Mouse (Mus musculus): Measurements from ENCODE around the gene Krtap1-3. TPM values are rescaled to one million over a fixed set of nuclear protein-coding genes. Genes with fewer than 3 reads are reported as not detected.

The Krtap1-3 gene
- polyA plus RNA-seq (2012; rRNA removed), result not detected in 2 replicates

- Histone ChIP-seq H3K4me1 (ENCODE audit: control insufficient read depth, insufficient read depth, low read length) (no peaks in the 10 kb centered on the region), H3K27me3 (replicated peaks; ENCODE audit: control insufficient read depth, insufficient read depth, low read length) (no peaks in the 10 kb centered on the region), H3K4me3 (ENCODE audit: insufficient read depth, low read depth, low read length) (no peak within 1 kb of the TSS), H3K27ac (ENCODE audit: insufficient read depth, low read depth, low read length) (no peak within 1 kb of the TSS), H3K36me3 (ENCODE audit: control insufficient read depth, insufficient read depth, low read length) (no peaks in the 10 kb centered on the region)
- no peak for DNase-seq
- no peak for TF ChIP-seq POLR2A (IDR thresholded peaks at IDR 0.05; ENCODE audit: low read depth, low read length)
- no peak for TF ChIP-seq CTCF (conservative IDR thresholded peaks at IDR 0.05; ENCODE audit: insufficient read depth, insufficient read length, low read depth, low read length)
- WGBS, result 68% methylated on average over 6 of the region's 6 CpGs
Observed at GRCm38 (mm10) chr11:99590981-99591380, at the start of gene Krtap1-3. TSS of gene Krtap1-3 (minus strand) at chr11:99591339.

- no peaks in the 10 kb centered on the region for H3K27me3 ChIP-seq (replicated peaks; ENCODE audit: control insufficient read depth, insufficient read depth, low read length)
Observed at GRCm38 (mm10) chr11:99640926-99641325, 49.8 kb upstream of the Krtap1-3 start.

GRCm38 (mm10) chr11:99637086-99637485 is 45.9 kb upstream of the Krtap1-3 start:
- no peaks in the 10 kb centered on the region for H3K36me3 ChIP-seq (ENCODE audit: control insufficient read depth, insufficient read depth, low read length)
- TF ChIP-seq CTCF (conservative IDR thresholded peaks at IDR 0.05; ENCODE audit: insufficient read depth, insufficient read length, low read depth, low read length) (no peak), POLR2A (IDR thresholded peaks at IDR 0.05; ENCODE audit: low read depth, low read length) (no peak)
- no peaks in the 10 kb centered on the region for H3K27me3 ChIP-seq (replicated peaks; ENCODE audit: control insufficient read depth, insufficient read depth, low read length)
- H3K4me1 ChIP-seq (ENCODE audit: control insufficient read depth, insufficient read depth, low read length), result no peaks in the 10 kb centered on the region
- 56% methylated on average over 1 of the region's 1 CpGs for WGBS
- no peak overlapping the region for H3K27ac ChIP-seq (ENCODE audit: insufficient read depth, low read depth, low read length)
- H3K4me3 ChIP-seq (ENCODE audit: insufficient read depth, low read depth, low read length), result no peak overlapping the region
- no peak for DNase-seq

More at GRCm38 (mm10) chr11:99640926-99641325, 49.8 kb upstream of the Krtap1-3 start:
- TF ChIP-seq CTCF (conservative IDR thresholded peaks at IDR 0.05; ENCODE audit: insufficient read depth, insufficient read length, low read depth, low read length) (no peak), POLR2A (IDR thresholded peaks at IDR 0.05; ENCODE audit: low read depth, low read length) (no peak)
- 43% methylated on average over 1 of the region's 1 CpGs for WGBS
- DNase-seq, result no peak
- H3K36me3 ChIP-seq (ENCODE audit: control insufficient read depth, insufficient read depth, low read length), result no peaks in the 10 kb centered on the region
- H3K4me1 ChIP-seq (ENCODE audit: control insufficient read depth, insufficient read depth, low read length), result no peaks in the 10 kb centered on the region
- no peak overlapping the region for H3K27ac ChIP-seq (ENCODE audit: insufficient read depth, low read depth, low read length)
- H3K4me3 ChIP-seq (ENCODE audit: insufficient read depth, low read depth, low read length), result no peak overlapping the region

GRCm38 (mm10) chr11:99634653-99635134 is 43.6 kb upstream of the Krtap1-3 start, which contains the start of gene Krtap4-2:
TSS of gene Krtap4-2 (minus strand) at chr11:99635084.
- H3K27ac ChIP-seq (ENCODE audit: insufficient read depth, low read depth, low read length), result no peak within 1 kb of the TSS
- no peak for DNase-seq
- no peaks in the 10 kb centered on the region for H3K27me3 ChIP-seq (replicated peaks; ENCODE audit: control insufficient read depth, insufficient read depth, low read length)
- no peak within 1 kb of the TSS for H3K4me3 ChIP-seq (ENCODE audit: insufficient read depth, low read depth, low read length)
- TF ChIP-seq POLR2A (IDR thresholded peaks at IDR 0.05; ENCODE audit: low read depth, low read length), result no peak
- no peak for TF ChIP-seq CTCF (conservative IDR thresholded peaks at IDR 0.05; ENCODE audit: insufficient read depth, insufficient read length, low read depth, low read length)
- H3K36me3 ChIP-seq (ENCODE audit: control insufficient read depth, insufficient read depth, low read length), result no peaks in the 10 kb centered on the region
- H3K4me1 ChIP-seq (ENCODE audit: control insufficient read depth, insufficient read depth, low read length), result no peaks in the 10 kb centered on the region
- WGBS, result 27% methylated on average over 8 of the region's 8 CpGs

GRCm38 (mm10) chr11:99633293-99633692 is 42.2 kb upstream of the Krtap1-3 start:
- no peaks in the 10 kb centered on the region for H3K36me3 ChIP-seq (ENCODE audit: control insufficient read depth, insufficient read depth, low read length)
- no peak overlapping the region for H3K27ac ChIP-seq (ENCODE audit: insufficient read depth, low read depth, low read length)
- no peak overlapping the region for H3K4me3 ChIP-seq (ENCODE audit: insufficient read depth, low read depth, low read length)
- TF ChIP-seq POLR2A (IDR thresholded peaks at IDR 0.05; ENCODE audit: low read depth, low read length), result no peak
- no peak for TF ChIP-seq CTCF (conservative IDR thresholded peaks at IDR 0.05; ENCODE audit: insufficient read depth, insufficient read length, low read depth, low read length)
- H3K4me1 ChIP-seq (ENCODE audit: control insufficient read depth, insufficient read depth, low read length), result no peaks in the 10 kb centered on the region
- H3K27me3 ChIP-seq (replicated peaks; ENCODE audit: control insufficient read depth, insufficient read depth, low read length), result no peaks in the 10 kb centered on the region
- DNase-seq, result no peak
- WGBS, result 63% methylated on average over 2 of the region's 2 CpGs

- no peaks in the 10 kb centered on the region for H3K27me3 ChIP-seq (replicated peaks; ENCODE audit: control insufficient read depth, insufficient read depth, low read length)
- no peaks in the 10 kb centered on the region for H3K36me3 ChIP-seq (ENCODE audit: control insufficient read depth, insufficient read depth, low read length)
- DNase-seq, result no peak
- H3K27ac ChIP-seq (ENCODE audit: insufficient read depth, low read depth, low read length), result no peak overlapping the region
- no peaks in the 10 kb centered on the region for H3K4me1 ChIP-seq (ENCODE audit: control insufficient read depth, insufficient read depth, low read length)
- H3K4me3 ChIP-seq (ENCODE audit: insufficient read depth, low read depth, low read length), result no peak overlapping the region
- TF ChIP-seq POLR2A (IDR thresholded peaks at IDR 0.05; ENCODE audit: low read depth, low read length), result no peak
- no peak for TF ChIP-seq CTCF (conservative IDR thresholded peaks at IDR 0.05; ENCODE audit: insufficient read depth, insufficient read length, low read depth, low read length)
- 75% methylated on average over 3 of the region's 3 CpGs for WGBS
Observed at GRCm38 (mm10) chr11:99630890-99631289, 39.8 kb upstream of the Krtap1-3 start.

GRCm38 (mm10) chr11:99628138-99628537 is 37.0 kb upstream of the Krtap1-3 start, which contains the start of gene Krtap4-1:
TSS of gene Krtap4-1 (minus strand) at chr11:99628238.
- TF ChIP-seq CTCF (conservative IDR thresholded peaks at IDR 0.05; ENCODE audit: insufficient read depth, insufficient read length, low read depth, low read length) (no peak), POLR2A (IDR thresholded peaks at IDR 0.05; ENCODE audit: low read depth, low read length) (no peak)
- Histone ChIP-seq H3K36me3 (ENCODE audit: control insufficient read depth, insufficient read depth, low read length) (no peaks in the 10 kb centered on the region), H3K27me3 (replicated peaks; ENCODE audit: control insufficient read depth, insufficient read depth, low read length) (no peaks in the 10 kb centered on the region), H3K4me1 (ENCODE audit: control insufficient read depth, insufficient read depth, low read length) (no peaks in the 10 kb centered on the region), H3K4me3 (ENCODE audit: insufficient read depth, low read depth, low read length) (no peak within 1 kb of the TSS), H3K27ac (ENCODE audit: insufficient read depth, low read depth, low read length) (no peak within 1 kb of the TSS)
- DNase-seq, result no peak
- 70% methylated on average over 4 of the region's 4 CpGs for WGBS
